Mouse (Mus musculus): ENCODE results near the gene Thap2. TPM values are rescaled to one million over a fixed set of nuclear protein-coding genes. Genes with fewer than 3 reads are reported as not detected.

Thap2 gene
- polyA plus RNA-seq, 1 experiment: 14.6 TPM

DNA sequence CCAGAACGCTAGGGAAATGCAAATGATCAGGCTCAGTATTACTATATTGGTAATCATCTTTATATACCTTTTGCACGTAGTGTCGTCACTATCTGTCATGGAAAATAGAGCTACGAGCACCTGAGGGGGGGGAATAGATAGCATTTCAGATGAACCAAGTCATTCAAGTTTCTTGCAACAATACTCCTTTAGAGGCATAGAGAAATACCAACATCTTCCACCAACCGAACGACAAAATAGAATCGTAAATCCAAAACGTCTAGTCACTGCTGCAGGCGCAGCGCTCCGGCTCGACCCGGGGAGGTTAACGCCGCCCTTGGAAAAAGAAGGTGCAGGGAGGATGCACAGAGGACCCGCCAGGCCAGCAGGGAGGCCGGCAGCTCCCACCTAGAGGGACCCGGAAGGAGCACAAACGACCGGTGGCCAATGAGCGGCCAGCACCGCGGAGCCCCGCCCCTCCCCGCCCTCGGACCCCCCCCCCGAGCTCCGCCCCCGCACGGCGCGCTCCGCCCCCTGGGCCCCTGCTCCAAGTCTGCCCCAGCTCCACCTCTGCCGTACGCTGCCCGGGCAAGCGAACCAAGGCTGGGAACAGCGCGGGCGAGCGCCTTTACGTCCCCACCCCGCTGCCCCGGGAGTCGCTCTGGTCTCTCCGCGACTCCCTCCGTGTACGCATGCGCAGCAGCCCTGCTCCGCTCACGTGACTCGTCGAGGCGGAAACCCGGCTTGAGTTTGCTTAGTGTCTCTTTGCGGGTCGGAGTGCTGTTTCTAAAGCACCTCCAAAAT is 22.2 kb downstream of the Thap2 start, which contains the start of gene Tmem19:
Gene Tmem19 (minus strand): TSS at position 662 of the 783 bp plus-strand sequence.
- H3K27me3 ChIP-seq (ENCODE audit: control insufficient read depth, insufficient read depth, low read length): no peaks in the 10 kb centered on the region
- under 1% methylated on average over 47 of the region's 58 CpGs for WGBS
- peak within 1 kb of the TSS; percentile 17; the same call in 1 of the 2 replicates for H3K27ac ChIP-seq (ENCODE audit: insufficient read depth, low read length)
- 0 out of 2 replicates have a peak, but pooled peaks cover 3% of the 10 kb centered on the region for H3K4me1 ChIP-seq (ENCODE audit: control insufficient read depth, insufficient read depth, low read length)
- DNase-seq: peak; percentile 97 to 98
- TF ChIP-seq CTCF (IDR thresholded peaks at IDR 0.05; ENCODE audit: borderline replicate concordance, insufficient read depth, low read depth, low read length): no peak
- TF ChIP-seq POLR2A (IDR thresholded peaks at IDR 0.05; ENCODE audit: borderline replicate concordance, insufficient read depth, low read length): peak; percentile 86
- peak within 1 kb of the TSS; percentile 86 for H3K4me3 ChIP-seq (replicated peaks; ENCODE audit: insufficient read depth, low read depth, low read length)

DNA sequence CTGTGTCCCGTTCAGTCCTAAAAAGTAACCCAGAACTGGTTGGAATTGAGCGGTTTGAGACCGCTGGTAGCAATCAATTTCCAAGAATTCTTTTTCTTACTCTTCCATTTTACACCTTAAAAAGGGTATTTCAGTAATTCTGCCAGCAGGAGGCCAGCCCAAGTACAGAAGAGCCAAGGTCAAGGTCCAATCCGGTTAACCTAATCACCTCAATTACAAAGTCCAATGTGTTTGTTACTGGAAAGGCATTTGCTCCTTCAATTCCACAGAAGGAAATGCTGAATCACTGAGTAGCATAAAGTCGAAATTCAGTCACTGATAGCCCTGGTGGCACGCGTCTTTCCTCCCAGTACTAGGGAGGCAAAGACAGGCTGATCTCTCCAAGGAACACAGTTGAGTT is 25.2 kb downstream of the Thap2 start:
- Histone ChIP-seq H3K27ac (ENCODE audit: insufficient read depth, low read length) (no peak overlapping the region), H3K27me3 (ENCODE audit: control insufficient read depth, insufficient read depth, low read length) (no peaks in the 10 kb centered on the region), H3K4me3 (replicated peaks; ENCODE audit: insufficient read depth, low read depth, low read length) (no peak overlapping the region), H3K4me1 (ENCODE audit: control insufficient read depth, insufficient read depth, low read length) (0 out of 2 replicates have a peak, but pooled peaks cover 3% of the 10 kb centered on the region)
- no peak for TF ChIP-seq POLR2A (IDR thresholded peaks at IDR 0.05; ENCODE audit: borderline replicate concordance, insufficient read depth, low read length)
- TF ChIP-seq CTCF (IDR thresholded peaks at IDR 0.05; ENCODE audit: borderline replicate concordance, insufficient read depth, low read depth, low read length): no peak
- no peak for DNase-seq
- 91% methylated on average over 7 of the region's 7 CpGs for WGBS

DNA sequence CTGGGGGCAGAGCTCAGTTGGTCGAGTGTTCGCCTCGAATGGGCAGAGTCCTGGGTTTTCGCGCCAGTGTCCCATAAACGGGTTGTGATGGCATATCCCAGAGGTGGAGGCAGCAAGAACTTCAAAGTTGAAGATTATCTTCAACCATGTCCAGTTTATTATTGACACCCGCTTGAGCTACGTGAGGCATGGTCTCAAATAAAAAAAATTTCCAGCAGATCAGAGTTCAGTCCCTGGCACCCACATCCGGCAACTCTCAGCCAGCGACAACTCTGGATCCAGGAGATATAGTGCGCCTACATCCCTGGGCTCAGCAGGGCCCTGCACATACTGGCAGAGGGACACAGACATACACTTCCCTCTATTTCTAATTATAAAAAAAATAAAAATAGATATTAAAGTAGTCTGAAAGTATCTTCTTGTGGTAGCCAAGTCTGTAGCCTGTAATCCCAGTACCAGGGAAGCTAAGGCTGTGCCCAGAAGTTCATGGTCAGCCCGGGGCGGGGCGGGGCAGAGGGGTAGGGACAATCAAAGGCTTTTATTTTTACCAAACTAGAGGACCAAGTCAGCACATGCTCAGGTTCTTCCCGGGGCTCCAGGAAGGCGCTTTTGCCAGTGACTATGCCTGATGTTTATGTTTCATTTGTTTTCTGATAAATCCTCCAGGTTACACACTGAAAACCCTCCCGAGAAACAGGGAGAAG is 25.9 kb downstream of the Thap2 start:
- Histone ChIP-seq H3K4me1 (ENCODE audit: control insufficient read depth, insufficient read depth, low read length) (0 out of 2 replicates have a peak, but pooled peaks cover 3% of the 10 kb centered on the region), H3K27me3 (ENCODE audit: control insufficient read depth, insufficient read depth, low read length) (no peaks in the 10 kb centered on the region), H3K4me3 (replicated peaks; ENCODE audit: insufficient read depth, low read depth, low read length) (no peak overlapping the region), H3K27ac (ENCODE audit: insufficient read depth, low read length) (no peak overlapping the region)
- WGBS: 92% methylated on average over 17 of the region's 17 CpGs
- no peak for DNase-seq
- TF ChIP-seq POLR2A (IDR thresholded peaks at IDR 0.05; ENCODE audit: borderline replicate concordance, insufficient read depth, low read length) (no peak), CTCF (IDR thresholded peaks at IDR 0.05; ENCODE audit: borderline replicate concordance, insufficient read depth, low read depth, low read length) (no peak)

DNA sequence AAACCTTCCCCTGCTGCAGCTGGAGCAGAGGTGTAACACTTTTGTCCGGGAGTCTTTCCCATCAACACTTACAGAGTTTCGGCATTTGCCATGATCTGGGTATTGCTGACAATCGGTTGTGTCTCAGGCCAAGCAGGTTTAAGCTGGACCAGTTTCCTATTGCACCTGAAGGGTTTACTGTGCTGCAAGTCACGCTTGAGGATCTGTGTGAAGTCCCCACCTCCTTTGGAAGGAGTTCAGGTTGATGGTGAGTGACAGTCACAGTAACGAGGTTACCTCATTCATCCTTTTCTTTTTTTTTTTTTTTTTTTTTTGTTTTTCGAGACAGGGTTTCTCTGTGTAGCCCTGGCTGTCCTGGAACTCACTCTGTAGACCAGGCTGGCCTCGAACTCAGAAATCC is 28.1 kb downstream of the Thap2 start:
- Histone ChIP-seq H3K4me3 (replicated peaks; ENCODE audit: insufficient read depth, low read depth, low read length) (no peak overlapping the region), H3K4me1 (ENCODE audit: control insufficient read depth, insufficient read depth, low read length) (0 out of 2 replicates have a peak, but pooled peaks cover 2% of the 10 kb centered on the region), H3K27me3 (ENCODE audit: control insufficient read depth, insufficient read depth, low read length) (no peaks in the 10 kb centered on the region), H3K27ac (ENCODE audit: insufficient read depth, low read length) (no peak overlapping the region)
- DNase-seq: no peak
- 86% methylated on average over 6 of the region's 7 CpGs for WGBS
- no peak for TF ChIP-seq POLR2A (IDR thresholded peaks at IDR 0.05; ENCODE audit: borderline replicate concordance, insufficient read depth, low read length)
- no peak for TF ChIP-seq CTCF (IDR thresholded peaks at IDR 0.05; ENCODE audit: borderline replicate concordance, insufficient read depth, low read depth, low read length)

DNA sequence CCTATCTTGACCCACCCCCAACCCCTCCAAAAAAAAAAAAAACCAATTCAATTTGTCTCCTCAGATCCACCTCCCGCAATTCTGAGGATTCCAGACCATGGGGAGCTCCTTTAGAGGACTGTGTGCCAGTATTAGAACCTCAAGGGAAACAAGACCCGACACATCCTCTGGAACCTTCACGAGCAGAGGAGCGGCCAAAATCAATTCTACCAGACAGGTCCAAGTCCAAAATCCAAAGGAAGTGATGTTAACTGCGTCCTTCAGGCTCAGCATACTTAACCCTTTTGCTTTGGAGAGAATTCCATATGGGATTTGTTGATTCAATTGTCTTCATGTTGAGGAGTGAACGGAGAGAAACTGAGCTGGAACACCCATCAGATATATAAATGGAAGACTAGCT is 29.2 kb downstream of the Thap2 start:
- no peaks in the 10 kb centered on the region for H3K4me1 ChIP-seq (ENCODE audit: control insufficient read depth, insufficient read depth, low read length)
- H3K4me3 ChIP-seq (replicated peaks; ENCODE audit: insufficient read depth, low read depth, low read length): no peak overlapping the region
- 80% methylated on average over 6 of the region's 6 CpGs for WGBS
- no peaks in the 10 kb centered on the region for H3K27me3 ChIP-seq (ENCODE audit: control insufficient read depth, insufficient read depth, low read length)
- no peak overlapping the region for H3K27ac ChIP-seq (ENCODE audit: insufficient read depth, low read length)
- TF ChIP-seq CTCF (IDR thresholded peaks at IDR 0.05; ENCODE audit: borderline replicate concordance, insufficient read depth, low read depth, low read length) (no peak), POLR2A (IDR thresholded peaks at IDR 0.05; ENCODE audit: borderline replicate concordance, insufficient read depth, low read length) (no peak)
- no peak for DNase-seq

DNA sequence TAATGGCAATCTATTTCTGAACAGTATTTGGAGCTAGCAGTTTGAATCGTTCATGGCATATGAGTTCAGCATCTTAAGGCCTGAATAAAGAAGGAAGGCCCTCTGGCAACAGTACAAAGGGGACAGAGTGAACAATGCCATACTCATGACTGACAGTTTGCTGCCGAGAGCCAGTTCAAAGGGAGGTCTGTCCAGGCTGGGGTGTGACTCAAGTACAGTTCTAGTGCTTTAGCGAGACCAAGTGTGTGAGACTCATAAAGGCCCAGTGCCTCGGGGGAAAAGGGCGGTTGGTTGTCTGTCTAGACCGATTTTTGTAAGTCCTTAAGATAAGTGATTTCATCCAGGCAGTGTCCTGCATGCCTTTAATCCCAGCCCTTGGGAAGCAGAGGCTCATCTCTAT is 29.7 kb downstream of the Thap2 start:
- no peak overlapping the region for H3K4me3 ChIP-seq (replicated peaks; ENCODE audit: insufficient read depth, low read depth, low read length)
- no peaks in the 10 kb centered on the region for H3K27me3 ChIP-seq (ENCODE audit: control insufficient read depth, insufficient read depth, low read length)
- no peak overlapping the region for H3K27ac ChIP-seq (ENCODE audit: insufficient read depth, low read length)
- WGBS: 39% methylated on average over 6 of the region's 6 CpGs
- no peaks in the 10 kb centered on the region for H3K4me1 ChIP-seq (ENCODE audit: control insufficient read depth, insufficient read depth, low read length)
- TF ChIP-seq POLR2A (IDR thresholded peaks at IDR 0.05; ENCODE audit: borderline replicate concordance, insufficient read depth, low read length) (no peak), CTCF (IDR thresholded peaks at IDR 0.05; ENCODE audit: borderline replicate concordance, insufficient read depth, low read depth, low read length) (no peak)
- no peak for DNase-seq

DNA sequence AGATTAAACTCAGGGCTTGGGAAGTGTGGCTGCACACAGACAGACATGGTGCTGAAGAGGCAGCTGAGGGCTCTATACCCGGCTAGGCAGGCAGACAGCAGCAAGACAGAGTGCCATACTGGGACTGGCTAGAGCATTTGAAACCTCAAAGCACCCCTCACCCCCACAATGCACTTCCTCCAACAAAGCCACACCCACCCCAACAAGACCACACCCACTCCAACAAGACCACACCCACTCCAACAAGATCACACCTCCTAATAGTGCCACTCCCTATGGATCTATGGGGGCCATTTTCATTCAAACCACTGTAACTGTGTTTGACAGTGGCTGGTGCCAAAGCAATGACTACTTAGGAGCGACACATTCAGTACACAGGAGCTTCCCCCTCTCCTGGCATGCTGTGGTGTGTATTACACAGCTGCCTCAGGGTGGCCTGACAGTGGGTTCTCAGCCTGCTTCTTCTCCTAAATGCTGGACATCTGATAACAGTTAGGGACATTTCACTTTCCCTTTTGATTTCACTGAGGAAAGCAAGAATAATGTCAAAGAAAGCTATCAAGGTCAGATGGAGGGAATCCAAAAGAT is 33.3 kb downstream of the Thap2 start:
- Histone ChIP-seq H3K4me3 (replicated peaks; ENCODE audit: insufficient read depth, low read depth, low read length) (no peak overlapping the region), H3K4me1 (ENCODE audit: control insufficient read depth, insufficient read depth, low read length) (no peaks in the 10 kb centered on the region), H3K27me3 (ENCODE audit: control insufficient read depth, insufficient read depth, low read length) (no peaks in the 10 kb centered on the region), H3K27ac (ENCODE audit: insufficient read depth, low read length) (no peak overlapping the region)
- TF ChIP-seq POLR2A (IDR thresholded peaks at IDR 0.05; ENCODE audit: borderline replicate concordance, insufficient read depth, low read length): no peak
- DNase-seq: no peak
- WGBS: 75% methylated on average over 2 of the region's 2 CpGs
